Mouse (Mus musculus): Measurements from ENCODE around the gene Smok2b. TPM values are rescaled to one million over a fixed set of nuclear protein-coding genes. Genes with fewer than 3 reads are reported as not detected.

Smok2b gene
- polyA plus RNA-seq, 1 experiment from 2014 or later, result not detected

Other genes starting within 250 kb of the Smok2b start
- gene Wtap, start 236.1 kb upstream of the Smok2b start, polyA plus RNA-seq (2014; fragmentation: Nextera tagmentation; extraction: Ambion mirVana), result 118 and 121 TPM in 2 replicates
- 117 and 136 TPM in 2 replicates for gene Sod2, start 223.4 kb upstream of the Smok2b start, polyA plus RNA-seq (2014; fragmentation: Nextera tagmentation; extraction: Ambion mirVana)
- not detected in 2 replicates for gene Gpr31b, start 178.0 kb upstream of the Smok2b start, polyA plus RNA-seq (2014; fragmentation: Nextera tagmentation; extraction: Ambion mirVana)
- 0.39 TPM in 1 of 2 replicates, not detected in the other for gene Tcp10b, start 169.2 kb upstream of the Smok2b start, polyA plus RNA-seq (2014; fragmentation: Nextera tagmentation; extraction: Ambion mirVana)
- gene Unc93a, start 98.4 kb upstream of the Smok2b start, polyA plus RNA-seq (2014; fragmentation: Nextera tagmentation; extraction: Ambion mirVana), result 0.08 TPM in 1 of 2 replicates, not detected in the other
- not detected in 2 replicates for gene Smok2a, start 9.1 kb upstream of the Smok2b start, polyA plus RNA-seq (2014; fragmentation: Nextera tagmentation; extraction: Ambion mirVana)
- gene Tcp10c, start 124.3 kb downstream of the Smok2b start, polyA plus RNA-seq (2014; fragmentation: Nextera tagmentation; extraction: Ambion mirVana), result not detected in 2 replicates